Mouse (Mus musculus) bone marrow macrophage, adult 2 months (primary cell): ENCODE measurements around the gene Wdr35.

Experiments
- CTCF ChIP-seq: IDR thresholded peaks from 2 replicates; pipeline ENCODE4 v1.5.1; 2012; ENCODE audit warnings: low read depth, mild to moderate bottlenecking, low read length, moderate library complexity
- POLR2A ChIP-seq: IDR thresholded peaks from 2 replicates; pipeline ENCODE4 v1.6.1; 2012; ENCODE audit warnings: mild to moderate bottlenecking, low read depth, low read length, borderline replicate concordance

GRCm38 (mm10) chr12:9036409-9036808 lies 62.7 kb downstream of the Wdr35 start:
- TF ChIP-seq CTCF (no peak), POLR2A (no peak)
